Mouse (Mus musculus) liver, postnatal 0 days (tissue): ENCODE results near the gene Dach1.

Experiments
- CTCF ChIP-seq: sonication (generic); IDR thresholded peaks from 2 replicates; pipeline ENCODE4 v1.5.1; 2016; ENCODE audit warnings: antibody characterized with exemption, low read depth
- EP300 ChIP-seq: IDR thresholded peaks from 2 replicates; pipeline ENCODE4 v1.6.1; 2016; ENCODE audit warnings: antibody characterized with exemption, low read depth, mild to moderate bottlenecking

DNA sequence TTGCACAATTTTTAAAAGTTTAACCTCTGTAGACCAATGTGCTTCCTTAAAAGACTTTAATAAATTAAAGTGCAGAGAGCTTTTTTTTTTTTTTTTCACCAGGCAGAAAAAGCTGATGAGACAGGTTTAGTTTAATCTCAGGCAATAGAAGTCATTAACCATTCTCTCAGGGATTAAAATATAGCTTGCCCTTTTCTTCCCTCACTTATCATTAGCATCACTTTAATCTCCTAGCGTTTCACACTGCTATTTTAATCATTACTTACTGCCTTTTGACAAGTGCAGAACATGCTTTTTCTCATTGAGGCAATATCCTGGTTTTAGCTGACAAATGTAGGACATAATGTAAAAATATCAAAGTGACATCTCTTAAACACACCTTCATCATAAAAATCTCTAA lies 86.1 kb downstream of the Dach1 start:
- TF ChIP-seq CTCF (no peak), EP300 (no peak)
